22 mouse cellular contexts compared by ENCODE assay signal in the genomic region with DNA sequence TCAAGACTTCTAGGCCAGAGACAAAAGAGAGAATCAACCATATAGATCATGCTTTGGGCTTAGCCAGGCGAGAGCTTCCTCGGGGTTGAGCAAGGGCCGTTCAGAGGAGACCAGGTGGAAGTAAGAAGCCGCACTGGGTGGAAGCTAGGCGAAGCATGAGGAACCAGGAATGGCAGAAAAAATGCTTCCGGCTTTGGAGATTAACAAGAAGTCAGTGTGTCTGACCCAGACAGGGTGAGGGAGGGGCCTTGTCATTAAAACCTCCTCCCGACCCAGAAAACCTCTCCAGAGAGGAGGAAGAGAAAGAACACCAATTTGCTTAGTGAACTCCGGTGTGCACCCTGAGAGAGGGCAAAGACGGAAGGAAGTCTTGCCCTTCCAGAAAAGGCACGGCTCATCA. TPM values are rescaled to one million over a fixed set of nuclear protein-coding genes. Genes with fewer than 3 reads are reported as not detected.
"Had no signal": no experiment of that assay in that cellular context is flagged by ENCODE, and none has a peak within 500 bp of the region (broad histone marks: within the 10 kb centered on the region; RNA-seq: fewer than 3 reads in every experiment).

No protein-coding gene starts in this region.

- H3K4me2 ChIP-seq: limb, embryonic 15.5 days; liver, embryonic 12.5 days; lung, embryonic 15.5 days; midbrain, embryonic 13.5 days; neural tube, embryonic 12.5 days had no signal

- H3K27ac ChIP-seq: left cerebral cortex, adult 2 months; limb, embryonic 15.5 days; liver, embryonic 12.5 days; lung, embryonic 15.5 days; midbrain, embryonic 13.5 days; neural tube, embryonic 12.5 days had no signal

- H3K9ac ChIP-seq: limb, embryonic 15.5 days; liver, embryonic 12.5 days; lung, embryonic 15.5 days; midbrain, embryonic 13.5 days; neural tube, embryonic 12.5 days had no signal

- H3K4me3 ChIP-seq: left cerebral cortex, adult 2 months; limb, embryonic 15.5 days; liver, embryonic 12.5 days; lung, embryonic 15.5 days; midbrain, embryonic 13.5 days; myocyte; neural tube, embryonic 12.5 days had no signal

- DNase-seq: kidney, adult 11 months; kidney, adult 9 months; kidney, postnatal 10 days; lung, postnatal 14 days; right cerebral cortex, adult 18-20 months; right cerebral cortex, postnatal 25 days; thymus, postnatal 36 days had no signal

- H3K36me3 ChIP-seq: limb, embryonic 15.5 days; liver, embryonic 12.5 days; lung, embryonic 15.5 days; midbrain, embryonic 13.5 days; neural tube, embryonic 12.5 days had no signal

- H3K4me1 ChIP-seq: midbrain, embryonic 13.5 days; neural tube, embryonic 12.5 days had no signal

- ATAC-seq: liver, embryonic 12.5 days; midbrain, embryonic 13.5 days had no signal

- H3K9me3 ChIP-seq: limb, embryonic 15.5 days; liver, embryonic 12.5 days; lung, embryonic 15.5 days; midbrain, embryonic 13.5 days; neural tube, embryonic 12.5 days had no signal

- H3K27me3 ChIP-seq: limb, embryonic 15.5 days; liver, embryonic 12.5 days; lung, embryonic 15.5 days; midbrain, embryonic 13.5 days; neural tube, embryonic 12.5 days had no signal

RNA-seq across cellular contexts. Expression of a gene that starts 8.9 kb away (rescaled TPM):
- total RNA-seq: layer of hippocampus, adult 8-10 months; layer of hippocampus, postnatal 25 days; left cerebral cortex, adult 2 months; left cerebral cortex, postnatal 14 days had no signal
- polyA plus RNA-seq: large intestine, adult 2 months; limb, embryonic 11.5 days; limb, embryonic 15.5 days; liver, embryonic 12.5 days; liver, embryonic 16.5 days; lung, embryonic 15.5 days; midbrain, embryonic 13.5 days; myocyte; stomach, embryonic 16.5 days; thymus, postnatal 0 days had no signal
